Mouse (Mus musculus): ENCODE data around the gene Pdc. TPM values are rescaled to one million over a fixed set of nuclear protein-coding genes. Genes with fewer than 3 reads are reported as not detected.
"Not testable (repeated sequence)": the region's sequence is repeated elsewhere in the genome, so short reads cannot be mapped to it uniquely, and the experiment has no call there.

The Pdc gene
- polyA plus RNA-seq (2016; fragmentation: Nextera tagmentation; extraction: Ambion mirVana) = not detected in 2 replicates

GRCm38 (mm10) chr1:150319205-150319604, at the start of gene Pdc:
Pdc (plus strand) TSS chr1:150319417.
- no peaks in the 10 kb centered on the region for H3K36me3 ChIP-seq
- H3K27me3 ChIP-seq = no peaks in the 10 kb centered on the region
- 85% methylated on average over 1 of the region's 1 CpGs for WGBS
- H3K4me2 ChIP-seq = no peak within 1 kb of the TSS
- no peak for ATAC-seq (ENCODE audit: insufficient number of reproducible peaks, insufficient read depth, low FRiP score, low TSS enrichment, low read depth)
- no peak within 1 kb of the TSS for H3K4me3 ChIP-seq (replicated peaks)
- H3K4me1 ChIP-seq (replicated peaks) = no peaks in the 10 kb centered on the region
- no peaks in the 10 kb centered on the region for H3K9me3 ChIP-seq
- no peak within 1 kb of the TSS for H3K27ac ChIP-seq
- H3K9ac ChIP-seq (replicated peaks) = no peak within 1 kb of the TSS

- H3K9me3 ChIP-seq; H3K27ac ChIP-seq; H3K36me3 ChIP-seq; H3K27me3 ChIP-seq; ATAC-seq (ENCODE audit: insufficient number of reproducible peaks, insufficient read depth, low FRiP score, low TSS enrichment, low read depth); H3K4me1 ChIP-seq (replicated peaks); H3K4me3 ChIP-seq (replicated peaks); H3K9ac ChIP-seq (replicated peaks); H3K4me2 ChIP-seq: not testable (repeated sequence)
- 87% methylated on average over 3 of the region's 3 CpGs for WGBS
Measured at GRCm38 (mm10) chr1:150294051-150294450, 25.2 kb upstream of the Pdc start.

GRCm38 (mm10) chr1:150307599-150307998, 11.6 kb upstream of the Pdc start:
- H3K4me2 ChIP-seq = no peak overlapping the region
- H3K36me3 ChIP-seq = no peaks in the 10 kb centered on the region
- H3K9me3 ChIP-seq = no peaks in the 10 kb centered on the region
- no peak for ATAC-seq (ENCODE audit: insufficient number of reproducible peaks, insufficient read depth, low FRiP score, low TSS enrichment, low read depth)
- 56% methylated on average over 1 of the region's 1 CpGs for WGBS
- H3K27me3 ChIP-seq = no peaks in the 10 kb centered on the region
- H3K4me3 ChIP-seq (replicated peaks) = no peak overlapping the region
- H3K27ac ChIP-seq = no peak overlapping the region
- no peaks in the 10 kb centered on the region for H3K4me1 ChIP-seq (replicated peaks)
- H3K9ac ChIP-seq (replicated peaks) = no peak overlapping the region

GRCm38 (mm10) chr1:150335111-150335510, 15.9 kb downstream of the Pdc start:
- no peaks in the 10 kb centered on the region for H3K36me3 ChIP-seq
- H3K27me3 ChIP-seq = no peaks in the 10 kb centered on the region
- H3K9me3 ChIP-seq = no peaks in the 10 kb centered on the region
- H3K27ac ChIP-seq = no peak overlapping the region
- H3K9ac ChIP-seq (replicated peaks) = no peak overlapping the region
- no peak overlapping the region for H3K4me2 ChIP-seq
- 78% methylated on average over 2 of the region's 2 CpGs for WGBS
- no peak for ATAC-seq (ENCODE audit: insufficient number of reproducible peaks, insufficient read depth, low FRiP score, low TSS enrichment, low read depth)
- no peak overlapping the region for H3K4me3 ChIP-seq (replicated peaks)
- no peaks in the 10 kb centered on the region for H3K4me1 ChIP-seq (replicated peaks)

- ATAC-seq (ENCODE audit: insufficient number of reproducible peaks, insufficient read depth, low FRiP score, low TSS enrichment, low read depth) = no peak
- Histone ChIP-seq H3K27me3 (no peaks in the 10 kb centered on the region), H3K27ac (no peak overlapping the region), H3K36me3 (peaks cover 32% of the 10 kb centered on the region), H3K4me2 (no peak overlapping the region), H3K4me1 (replicated peaks) (no peaks in the 10 kb centered on the region), H3K4me3 (replicated peaks) (no peak overlapping the region), H3K9ac (replicated peaks) (no peak overlapping the region), H3K9me3 (no peaks in the 10 kb centered on the region)
- WGBS = 80% methylated on average over 1 of the region's 1 CpGs
Measured at GRCm38 (mm10) chr1:150360864-150361263, 41.6 kb downstream of the Pdc start.

- Histone ChIP-seq H3K9ac (replicated peaks) (no peak overlapping the region), H3K27ac (no peak overlapping the region), H3K9me3 (no peaks in the 10 kb centered on the region), H3K27me3 (no peaks in the 10 kb centered on the region), H3K4me2 (no peak overlapping the region), H3K4me1 (replicated peaks) (no peaks in the 10 kb centered on the region), H3K4me3 (replicated peaks) (no peak overlapping the region), H3K36me3 (peaks cover 6% of the 10 kb centered on the region; the same call in 1 of the 2 replicates)
- no peak for ATAC-seq (ENCODE audit: insufficient number of reproducible peaks, insufficient read depth, low FRiP score, low TSS enrichment, low read depth)
- WGBS = 85% methylated on average over 3 of the region's 3 CpGs
Measured at GRCm38 (mm10) chr1:150372895-150373294, 53.7 kb downstream of the Pdc start.

GRCm38 (mm10) chr1:150374247-150374646, 55.0 kb downstream of the Pdc start:
- Histone ChIP-seq H3K9me3 (no peaks in the 10 kb centered on the region), H3K4me3 (replicated peaks) (no peak overlapping the region), H3K36me3 (peaks cover 11% of the 10 kb centered on the region; the same call in 1 of the 2 replicates), H3K9ac (replicated peaks) (no peak overlapping the region), H3K27me3 (no peaks in the 10 kb centered on the region), H3K4me2 (no peak overlapping the region), H3K4me1 (replicated peaks) (no peaks in the 10 kb centered on the region), H3K27ac (no peak overlapping the region)
- ATAC-seq (ENCODE audit: insufficient number of reproducible peaks, insufficient read depth, low FRiP score, low TSS enrichment, low read depth) = no peak
- WGBS = 88% methylated on average over 2 of the region's 2 CpGs

Other genes with a start within 250 kb of the Pdc start
- gene Ptgs2, start 219.4 kb upstream of the Pdc start, polyA plus RNA-seq (2016; fragmentation: Nextera tagmentation; extraction: Ambion mirVana) = 0.06 and 0.10 TPM in 2 replicates
- gene Tpr, start 73.4 kb downstream of the Pdc start, polyA plus RNA-seq (2016; fragmentation: Nextera tagmentation; extraction: Ambion mirVana) = 212 and 218 TPM in 2 replicates
- 34.3 and 36.4 TPM in 2 replicates for gene Odr4, start 73.7 kb downstream of the Pdc start, polyA plus RNA-seq (2016; fragmentation: Nextera tagmentation; extraction: Ambion mirVana)
- 0.70 and 0.78 TPM in 2 replicates for gene Prg4, start 146.7 kb downstream of the Pdc start, polyA plus RNA-seq (2016; fragmentation: Nextera tagmentation; extraction: Ambion mirVana)

Data from limb, embryonic 12.5 days (tissue).